Mouse (Mus musculus) forebrain, embryonic 15.5 days (tissue): ENCODE measurements around the gene Gga1. TPM values are rescaled to one million over a fixed set of nuclear protein-coding genes. Genes with fewer than 3 reads are reported as not detected.

Experiments used
- ATAC-seq: fragments of 200-750 bp; cut with Nextera tagmentation; replicated peaks from 2 replicates; pipeline ENCODE4 v1.8.0; 2017; ENCODE audit warnings: mild to moderate bottlenecking, moderate TSS enrichment, moderate library complexity
- H3K27ac ChIP-seq: fragments of 300-500 bp; sonication (generic); replicated peaks from 2 replicates; pipeline ENCODE4 v1.5.1; 2015; ENCODE audit warnings: mild to moderate bottlenecking, inconsistent platforms
- H3K27me3 ChIP-seq: fragments of 300-500 bp; sonication (generic); 2 replicates; pipeline ENCODE4 v1.6.1; 2015; ENCODE audit warnings: inconsistent platforms
- H3K36me3 ChIP-seq: fragments of 300-500 bp; sonication (generic); 2 replicates; pipeline ENCODE4 v1.6.1; 2015; ENCODE audit warnings: mild to moderate bottlenecking, inconsistent platforms
- H3K4me1 ChIP-seq: fragments of 300-500 bp; sonication (generic); 2 replicates; pipeline ENCODE4 v1.6.1; 2015; ENCODE audit warnings: inconsistent platforms
- H3K4me2 ChIP-seq: fragments of 300-500 bp; sonication (generic); replicated peaks from 2 replicates; pipeline ENCODE4 v1.6.1; 2015; ENCODE audit warnings: mild to moderate bottlenecking, inconsistent platforms
- H3K4me3 ChIP-seq: fragments of 300-500 bp; sonication (generic); 2 replicates; pipeline ENCODE4 v1.5.1; 2015; ENCODE audit warnings: mild to moderate bottlenecking, inconsistent platforms
- H3K9ac ChIP-seq: fragments of 300-500 bp; sonication (generic); replicated peaks from 2 replicates; pipeline ENCODE4 v1.6.1; 2015; ENCODE audit warnings: mild to moderate bottlenecking, inconsistent platforms
- H3K9me3 ChIP-seq: fragments of 300-500 bp; sonication (generic); 2 replicates; pipeline ENCODE4 v1.6.1; 2016; ENCODE audit warnings: inconsistent platforms
- WGBS: fragments of 180-500 bp; shearing (Covaris S2); methylation state at CpG from one replicate; pipeline ENCODE4 v1.1.7; 2015; ENCODE audit warnings: mixed read lengths; 5-methylcytosine and 5-hydroxymethylcytosine counted together
- polyA plus RNA-seq: library from polyadenylated mRNA; unstranded; fragments of >200 nt; fragmentation: Nextera tagmentation; extraction: Ambion mirVana; gene quantifications from 2 replicates; pipeline ENCODE4 v1.2.1, GENCODE M21; 2015

Gga1 gene
- polyA plus RNA-seq, 1 experiment from 2014 or later: 60.3 TPM

GRCm38 (mm10) chr15:78836086-78836621 is 40.8 kb upstream of the Gga1 start:
- Histone ChIP-seq H3K9ac (no peak overlapping the region), H3K27me3 (peaks cover under 1% of the 10 kb centered on the region; the same call in 1 of the 2 replicates), H3K9me3 (no peaks in the 10 kb centered on the region), H3K36me3 (no peaks in the 10 kb centered on the region), H3K4me3 (no peak overlapping the region), H3K27ac (peak overlapping the region; percentile 43; the same call in 1 of the 2 replicates), H3K4me1 (peaks cover 48% of the 10 kb centered on the region), H3K4me2 (no peak overlapping the region)
- 59% methylated on average over 8 of the region's 8 CpGs for WGBS
- ATAC-seq: no peak

DNA sequence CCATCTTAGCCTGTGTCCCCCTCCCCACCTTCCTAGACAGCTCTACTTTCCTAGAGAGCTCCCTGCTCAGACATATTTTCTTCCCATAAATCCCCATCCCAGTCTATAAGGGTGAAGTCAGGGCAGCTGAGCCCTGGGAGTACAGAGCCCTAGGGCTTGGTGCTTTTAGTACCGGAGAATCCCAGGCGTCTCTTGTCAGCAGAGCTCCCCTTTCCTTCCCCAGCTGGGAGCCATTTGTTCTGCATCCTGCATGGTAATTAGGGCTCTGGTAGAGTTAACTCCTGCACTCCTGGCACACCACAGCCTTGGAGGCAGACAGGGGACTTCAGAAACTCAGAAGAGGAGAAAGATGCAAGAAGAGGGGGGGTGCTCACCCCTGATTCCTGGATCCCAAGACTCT is 37.2 kb upstream of the Gga1 start:
- H3K9ac ChIP-seq: no peak overlapping the region; the same call in 1 of the 2 replicates
- H3K27me3 ChIP-seq: peaks cover 26% of the 10 kb centered on the region
- no peak overlapping the region for H3K4me3 ChIP-seq
- WGBS: 0% methylated on average over 2 of the region's 2 CpGs
- no peaks in the 10 kb centered on the region for H3K36me3 ChIP-seq
- peak; percentile 66 for ATAC-seq
- H3K27ac ChIP-seq: peak overlapping the region; percentile 58
- no peaks in the 10 kb centered on the region for H3K9me3 ChIP-seq
- peaks cover 43% of the 10 kb centered on the region for H3K4me1 ChIP-seq
- no peak overlapping the region; the same call in 1 of the 2 replicates for H3K4me2 ChIP-seq

DNA sequence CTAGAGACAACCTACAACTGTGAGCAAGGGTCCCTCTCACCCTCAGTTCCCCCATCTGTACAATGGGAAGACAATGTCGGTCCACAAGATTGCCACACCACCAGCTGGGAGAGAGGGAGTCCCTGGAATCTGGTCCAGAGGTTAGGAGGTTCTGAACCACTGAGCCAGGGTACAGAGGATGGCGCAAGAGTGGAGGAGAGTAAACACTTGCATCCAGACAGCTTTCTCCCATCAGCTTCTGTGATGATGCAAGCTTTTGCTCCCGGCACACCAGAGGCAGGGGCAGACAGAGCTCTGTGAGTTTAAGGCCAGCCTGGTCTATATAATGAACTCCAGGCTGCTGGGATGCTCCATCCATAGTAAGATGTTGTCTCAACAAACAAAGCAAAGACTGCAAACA is 36.7 kb upstream of the Gga1 start:
- Histone ChIP-seq H3K4me2 (no peak overlapping the region), H3K4me3 (no peak overlapping the region), H3K9ac (no peak overlapping the region), H3K27me3 (peaks cover 26% of the 10 kb centered on the region), H3K36me3 (no peaks in the 10 kb centered on the region), H3K27ac (no peak overlapping the region), H3K9me3 (no peaks in the 10 kb centered on the region), H3K4me1 (peaks cover 46% of the 10 kb centered on the region)
- ATAC-seq: no peak
- WGBS: 55% methylated on average over 3 of the region's 3 CpGs

- no peaks in the 10 kb centered on the region for H3K9me3 ChIP-seq
- no peaks in the 10 kb centered on the region for H3K36me3 ChIP-seq
- WGBS: 60% methylated on average over 11 of the region's 11 CpGs
- no peak for ATAC-seq
- no peak overlapping the region for H3K4me2 ChIP-seq
- no peak overlapping the region for H3K4me3 ChIP-seq
- peaks cover 43% of the 10 kb centered on the region for H3K4me1 ChIP-seq
- H3K27me3 ChIP-seq: peaks cover 26% of the 10 kb centered on the region
- no peak overlapping the region for H3K27ac ChIP-seq
- no peak overlapping the region for H3K9ac ChIP-seq
These were observed 36.2 kb upstream of the Gga1 start for GRCm38 (mm10) chr15:78840751-78841150.

GRCm38 (mm10) chr15:78841161-78841790 is 35.7 kb upstream of the Gga1 start:
- Histone ChIP-seq H3K9me3 (no peaks in the 10 kb centered on the region), H3K4me3 (no peak overlapping the region), H3K4me2 (no peak overlapping the region), H3K4me1 (peaks cover 40% of the 10 kb centered on the region), H3K9ac (no peak overlapping the region), H3K27me3 (peaks cover 26% of the 10 kb centered on the region), H3K36me3 (no peaks in the 10 kb centered on the region), H3K27ac (no peak overlapping the region)
- 62% methylated on average over 6 of the region's 6 CpGs for WGBS
- no peak for ATAC-seq

DNA sequence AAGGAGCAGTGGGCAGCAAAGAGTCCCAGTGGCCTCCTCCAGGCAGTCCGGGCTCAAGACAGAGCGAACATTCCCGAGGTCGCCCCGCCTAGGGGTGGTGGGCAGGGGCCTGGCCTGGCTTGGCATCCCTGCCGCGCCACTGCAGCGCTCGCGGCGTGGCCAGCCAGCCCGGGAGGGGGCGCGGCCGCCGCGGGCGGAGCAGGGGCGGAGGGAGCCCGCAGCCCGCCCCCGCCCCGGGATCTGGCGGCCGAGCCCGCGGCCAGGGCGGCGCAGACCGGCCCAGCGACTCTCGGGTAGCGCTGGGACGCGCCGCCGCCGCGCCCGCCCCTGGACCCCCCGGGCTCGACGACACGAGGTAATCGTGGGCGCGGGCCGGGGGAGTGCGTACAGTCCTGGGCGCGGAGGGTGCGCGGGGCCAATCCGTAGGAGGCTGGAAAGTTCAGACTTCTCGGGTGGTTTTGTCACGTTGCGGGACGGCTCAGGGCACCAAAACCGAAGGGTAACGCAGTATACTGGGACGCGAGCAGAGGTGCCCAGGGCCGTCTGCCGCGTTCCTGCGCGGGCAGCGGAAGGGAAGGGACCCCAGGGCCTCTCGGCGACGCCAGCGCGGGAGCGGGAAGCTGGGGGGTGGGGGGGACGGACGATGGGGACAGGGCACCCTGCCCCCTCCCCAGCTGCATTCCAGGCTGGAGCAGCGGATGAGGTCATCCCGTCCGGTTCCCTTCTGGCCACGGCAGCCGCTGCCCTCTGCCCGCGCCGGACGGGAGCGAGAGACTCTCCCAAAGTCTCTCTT is 34.4 kb upstream of the Gga1 start, which contains the start of gene Cdc42ep1:
Gene Cdc42ep1, plus strand, starts transcription at position 254 of the 793 bp plus-strand sequence.
- H3K4me3 ChIP-seq: peak within 1 kb of the TSS; percentile 44
- H3K9me3 ChIP-seq: no peaks in the 10 kb centered on the region
- peak within 1 kb of the TSS; percentile 78 for H3K4me2 ChIP-seq
- under 1% methylated on average over 51 of the region's 86 CpGs for WGBS
- peaks cover 40% of the 10 kb centered on the region for H3K4me1 ChIP-seq
- ATAC-seq: peak; percentile 61; the same call in 1 of the 2 replicates
- peak within 1 kb of the TSS; percentile 42; the same call in 1 of the 2 replicates for H3K27ac ChIP-seq
- peak within 1 kb of the TSS; percentile 46 for H3K9ac ChIP-seq
- H3K27me3 ChIP-seq: peaks cover 26% of the 10 kb centered on the region
- H3K36me3 ChIP-seq: no peaks in the 10 kb centered on the region

DNA sequence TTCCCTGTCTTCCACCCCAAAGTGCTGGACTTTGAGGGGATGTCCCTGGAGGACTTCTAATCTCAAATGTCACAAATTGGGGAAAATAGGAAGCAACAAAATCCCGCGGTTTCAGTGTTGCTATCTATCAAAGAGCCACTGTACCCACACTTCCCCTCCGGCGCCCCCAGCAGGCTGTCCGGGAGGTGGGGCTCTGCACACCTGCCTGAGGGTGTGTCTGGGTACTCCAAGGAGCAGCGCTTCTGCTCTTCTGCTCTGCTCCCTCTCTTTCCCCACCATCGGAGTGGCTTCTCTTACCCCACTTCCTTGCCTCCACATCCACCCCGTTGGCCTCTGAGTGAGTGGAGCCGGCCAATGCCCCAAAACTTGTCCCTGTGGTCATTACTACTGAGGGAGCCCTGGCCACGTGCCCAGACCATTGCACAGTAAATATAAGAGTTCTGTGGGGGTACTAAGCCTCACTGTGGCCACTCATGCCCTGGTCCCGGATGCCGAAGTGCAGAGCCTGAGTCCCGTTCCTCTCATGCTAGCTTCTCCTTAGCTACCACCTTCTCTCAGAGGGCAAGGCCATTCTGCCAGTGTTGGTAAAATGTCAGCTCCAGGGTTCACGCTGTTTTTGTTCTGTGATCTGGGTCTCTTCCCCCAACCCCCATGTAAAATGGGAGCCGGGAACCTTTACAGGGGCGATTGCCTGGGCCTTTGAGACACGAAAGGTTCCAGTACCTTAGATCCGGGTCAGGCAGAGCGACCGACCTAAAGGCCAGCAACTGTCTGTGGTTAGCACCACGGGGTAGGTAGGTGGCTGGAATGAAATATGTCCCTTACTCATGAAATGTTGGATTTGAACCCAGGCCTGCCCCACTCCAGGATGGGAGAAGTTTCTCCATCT is 33.2 kb upstream of the Gga1 start:
- H3K9me3 ChIP-seq: no peaks in the 10 kb centered on the region
- no peaks in the 10 kb centered on the region for H3K36me3 ChIP-seq
- H3K9ac ChIP-seq: no peak overlapping the region
- H3K4me1 ChIP-seq: peaks cover 40% of the 10 kb centered on the region
- 46% methylated on average over 21 of the region's 21 CpGs for WGBS
- no peak for ATAC-seq
- peaks cover 26% of the 10 kb centered on the region for H3K27me3 ChIP-seq
- peak overlapping the region; percentile 78; the same call in 1 of the 2 replicates for H3K4me2 ChIP-seq
- no peak overlapping the region for H3K27ac ChIP-seq
- peak overlapping the region; percentile 44 for H3K4me3 ChIP-seq

DNA sequence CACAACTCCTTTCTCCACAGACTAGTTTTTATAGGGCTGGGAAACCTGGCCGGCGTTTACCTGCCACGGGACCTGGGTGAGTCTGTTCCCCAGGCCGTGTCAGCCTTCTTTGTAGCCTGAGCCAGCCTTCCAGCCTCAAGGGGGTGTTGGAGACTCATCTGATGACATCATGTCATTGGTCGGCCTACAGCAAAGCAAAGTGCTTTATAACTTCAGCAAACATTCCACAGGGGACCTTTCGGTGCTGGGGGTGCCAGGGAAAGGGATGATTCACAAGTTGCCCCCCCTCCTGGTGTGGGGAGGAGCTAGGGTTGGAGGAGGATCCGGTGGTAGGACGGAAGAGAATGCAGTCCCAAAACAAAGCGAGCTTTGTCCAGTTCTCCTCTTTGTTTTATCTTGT is 32.2 kb upstream of the Gga1 start:
- Histone ChIP-seq H3K27me3 (peaks cover 26% of the 10 kb centered on the region), H3K4me2 (no peak overlapping the region), H3K4me1 (peaks cover 33% of the 10 kb centered on the region), H3K4me3 (no peak overlapping the region), H3K27ac (no peak overlapping the region), H3K36me3 (no peaks in the 10 kb centered on the region), H3K9ac (no peak overlapping the region), H3K9me3 (no peaks in the 10 kb centered on the region)
- 42% methylated on average over 9 of the region's 9 CpGs for WGBS
- ATAC-seq: no peak

GRCm38 (mm10) chr15:78845321-78845720 is 31.7 kb upstream of the Gga1 start:
- H3K9me3 ChIP-seq: no peaks in the 10 kb centered on the region
- 75% methylated on average over 11 of the region's 11 CpGs for WGBS
- peaks cover 26% of the 10 kb centered on the region for H3K27me3 ChIP-seq
- peaks cover 27% of the 10 kb centered on the region for H3K4me1 ChIP-seq
- H3K36me3 ChIP-seq: no peaks in the 10 kb centered on the region
- no peak overlapping the region for H3K9ac ChIP-seq
- H3K4me3 ChIP-seq: no peak overlapping the region
- ATAC-seq: no peak
- H3K4me2 ChIP-seq: no peak overlapping the region
- H3K27ac ChIP-seq: no peak overlapping the region

DNA sequence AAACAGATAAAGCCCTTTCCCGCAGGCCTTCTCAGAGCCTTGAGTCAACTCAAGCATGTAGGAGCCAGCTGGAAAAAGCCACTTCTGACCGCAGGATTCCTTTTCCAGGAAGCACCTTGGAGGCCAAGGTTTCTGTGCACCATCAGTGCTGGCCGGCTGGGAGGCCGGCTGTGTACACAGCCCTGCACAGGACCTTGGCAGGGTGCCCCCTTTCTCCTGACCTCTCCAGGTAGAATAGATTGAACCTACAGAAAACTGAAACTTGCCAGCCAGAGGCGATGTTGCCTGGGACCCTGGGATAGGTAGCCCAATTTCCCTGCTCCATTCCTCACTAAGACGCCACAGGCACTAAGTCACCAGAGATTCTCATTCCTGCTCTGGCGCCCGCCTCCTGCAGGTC is 31.1 kb upstream of the Gga1 start:
- Histone ChIP-seq H3K27ac (no peak overlapping the region), H3K9ac (no peak overlapping the region), H3K4me2 (no peak overlapping the region), H3K27me3 (peaks cover 26% of the 10 kb centered on the region), H3K4me1 (peaks cover 22% of the 10 kb centered on the region), H3K36me3 (no peaks in the 10 kb centered on the region), H3K9me3 (no peaks in the 10 kb centered on the region), H3K4me3 (no peak overlapping the region)
- 83% methylated on average over 8 of the region's 8 CpGs for WGBS
- no peak for ATAC-seq

- H3K27me3 ChIP-seq: peaks cover 23% of the 10 kb centered on the region
- WGBS: 63% methylated on average over 8 of the region's 8 CpGs
- ATAC-seq: no peak
These were observed 30.6 kb upstream of the Gga1 start for GRCm38 (mm10) chr15:78846352-78846751.

More at GRCm38 (mm10) chr15:78846352-78846751, 30.6 kb upstream of the Gga1 start:
- no peak overlapping the region for H3K9ac ChIP-seq
- H3K4me2 ChIP-seq: no peak overlapping the region
- no peaks in the 10 kb centered on the region for H3K36me3 ChIP-seq
- H3K9me3 ChIP-seq: no peaks in the 10 kb centered on the region
- H3K4me1 ChIP-seq: peaks cover 18% of the 10 kb centered on the region
- H3K4me3 ChIP-seq: no peak overlapping the region
- H3K27ac ChIP-seq: no peak overlapping the region
